Mouse (Mus musculus) ovary, adult 18-20 months (tissue): Measurements from ENCODE around the gene Rb1.

Source experiments
- DNase-seq: peaks from one replicate; pipeline ENCODE4 v3.0.0; 2022; ENCODE audit warnings: low spot score, mixed read lengths

Rb1 gene

DNA sequence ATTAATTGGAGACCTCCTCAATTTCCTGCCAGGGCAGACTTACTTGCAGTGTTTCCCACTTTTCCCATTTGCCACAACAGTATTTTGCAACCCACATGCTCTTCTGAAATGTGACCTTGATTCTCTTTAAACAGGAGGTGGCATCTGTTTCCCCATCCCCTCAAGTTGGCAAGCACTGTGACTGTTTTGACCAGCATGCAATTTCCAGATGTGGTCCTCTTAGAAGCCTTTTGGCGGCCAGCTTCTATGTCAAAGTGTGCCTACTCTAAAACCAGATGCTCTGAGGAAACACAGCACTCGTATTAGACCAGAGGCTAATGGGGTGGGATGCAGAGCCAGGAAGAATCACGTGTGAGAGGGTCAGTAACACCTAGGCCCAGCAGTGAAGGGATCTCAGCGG lies 67.4 kb downstream of the Rb1 start:
- DNase-seq: no peak

GRCm38 (mm10) chr14:73257348-73257747 lies 68.3 kb downstream of the Rb1 start:
- no peak for DNase-seq

DNA sequence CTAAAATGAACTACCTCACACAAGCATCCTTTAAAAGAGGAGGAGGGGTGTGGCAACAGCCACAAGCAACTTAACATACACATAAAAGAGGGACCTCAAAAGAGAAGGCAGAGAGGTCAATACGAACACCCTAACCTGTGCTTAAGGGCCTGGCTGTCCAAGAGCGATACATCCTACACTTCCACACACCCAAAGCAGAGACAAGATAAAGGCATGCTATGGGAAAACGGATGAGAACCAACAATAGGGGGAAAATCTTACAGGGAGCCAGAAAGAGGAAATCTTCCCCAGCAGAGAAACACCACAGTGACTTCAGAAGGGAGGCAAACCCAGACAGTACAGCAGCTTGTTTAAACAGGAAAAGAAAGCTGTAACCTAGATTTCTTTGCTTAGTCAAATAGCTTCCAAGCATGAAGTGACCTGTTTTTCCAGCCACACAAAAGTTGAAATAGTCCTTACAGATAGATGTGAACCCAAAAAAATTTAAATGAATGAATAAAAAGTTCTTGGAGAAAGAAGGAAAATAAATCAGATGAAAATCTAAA lies 70.1 kb downstream of the Rb1 start:
- DNase-seq: no peak

GRCm38 (mm10) chr14:73254412-73254811 lies 71.2 kb downstream of the Rb1 start:
- no peak for DNase-seq

DNA sequence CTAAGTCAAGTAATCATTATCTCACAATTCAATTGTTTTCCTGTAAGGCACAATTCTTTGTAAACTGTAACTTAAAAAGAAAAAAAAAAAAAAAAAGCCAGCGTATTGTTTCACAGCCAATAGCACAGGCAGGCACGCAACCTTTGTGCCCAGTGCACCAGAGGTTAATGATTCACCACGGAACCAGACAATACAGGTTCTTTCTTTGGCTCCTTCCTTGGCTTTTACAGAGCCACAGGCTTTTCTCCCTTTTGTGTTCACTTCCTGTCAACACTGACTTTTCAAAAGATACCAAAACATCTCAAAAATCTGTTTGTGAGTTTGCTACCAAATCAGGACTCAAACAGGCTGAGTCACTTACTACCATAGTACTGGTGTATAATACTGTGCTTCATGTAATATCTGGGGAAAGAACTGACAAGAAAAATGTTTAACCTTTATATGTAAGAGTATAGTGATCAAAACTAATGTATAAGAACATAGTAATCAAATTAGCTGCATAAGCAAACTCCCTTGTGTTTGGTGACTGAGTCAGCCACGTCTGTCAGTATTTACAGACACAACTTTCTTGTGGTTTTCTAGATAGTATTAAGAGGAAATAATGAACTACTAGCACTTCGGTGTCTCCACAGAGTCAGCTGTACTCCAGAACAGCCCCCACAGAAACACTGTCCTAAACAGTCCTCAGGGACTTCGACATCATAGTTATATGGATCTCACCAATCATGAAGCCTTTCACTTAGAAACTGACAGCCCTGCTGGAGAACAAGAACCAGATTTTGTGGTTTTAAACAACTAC lies 72.0 kb downstream of the Rb1 start:
- DNase-seq: no peak

DNA sequence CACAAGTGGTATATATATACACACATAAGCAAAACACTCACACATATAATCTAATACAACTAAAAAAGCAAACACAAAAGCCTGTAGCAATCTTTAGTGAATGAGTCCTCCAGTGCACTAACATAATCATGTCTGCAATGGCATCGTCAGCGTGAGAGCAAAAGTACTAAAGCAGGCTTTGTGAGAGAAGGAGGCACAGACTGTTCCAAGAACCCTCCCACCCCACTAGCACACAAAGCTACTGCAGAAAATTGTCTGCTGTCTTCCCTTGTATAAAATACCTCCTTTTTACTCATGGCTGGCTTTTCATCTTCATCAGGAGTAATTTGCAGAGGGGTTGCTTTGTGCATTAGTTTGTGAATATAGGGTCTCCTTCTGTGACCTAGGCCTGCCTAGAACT lies 73.3 kb downstream of the Rb1 start:
- no peak for DNase-seq

- no peak for DNase-seq
Observed at GRCm38 (mm10) chr14:73250056-73250455, 75.6 kb downstream of the Rb1 start.

- no peak for DNase-seq
Observed at GRCm38 (mm10) chr14:73244061-73244597, 81.5 kb downstream of the Rb1 start.

- DNase-seq: no peak
Observed at GRCm38 (mm10) chr14:73239857-73240256, 85.8 kb downstream of the Rb1 start.

DNA sequence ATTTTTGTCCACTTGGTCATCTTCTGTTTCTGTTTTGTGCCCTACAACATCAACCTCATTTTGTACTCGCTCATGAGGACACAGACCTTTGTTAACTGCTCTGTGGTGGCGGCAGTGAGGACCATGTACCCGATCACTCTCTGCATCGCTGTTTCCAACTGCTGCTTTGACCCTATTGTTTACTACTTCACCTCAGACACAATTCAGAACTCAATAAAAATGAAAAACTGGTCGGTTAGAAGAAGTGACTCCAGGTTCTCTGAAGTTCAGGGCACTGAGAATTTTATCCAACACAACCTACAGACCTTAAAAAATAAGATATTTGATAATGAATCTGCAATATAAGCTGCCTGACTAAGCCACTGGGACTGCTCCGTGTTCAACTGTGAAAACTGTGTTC lies 86.3 kb downstream of the Rb1 start:
- no peak for DNase-seq

DNA sequence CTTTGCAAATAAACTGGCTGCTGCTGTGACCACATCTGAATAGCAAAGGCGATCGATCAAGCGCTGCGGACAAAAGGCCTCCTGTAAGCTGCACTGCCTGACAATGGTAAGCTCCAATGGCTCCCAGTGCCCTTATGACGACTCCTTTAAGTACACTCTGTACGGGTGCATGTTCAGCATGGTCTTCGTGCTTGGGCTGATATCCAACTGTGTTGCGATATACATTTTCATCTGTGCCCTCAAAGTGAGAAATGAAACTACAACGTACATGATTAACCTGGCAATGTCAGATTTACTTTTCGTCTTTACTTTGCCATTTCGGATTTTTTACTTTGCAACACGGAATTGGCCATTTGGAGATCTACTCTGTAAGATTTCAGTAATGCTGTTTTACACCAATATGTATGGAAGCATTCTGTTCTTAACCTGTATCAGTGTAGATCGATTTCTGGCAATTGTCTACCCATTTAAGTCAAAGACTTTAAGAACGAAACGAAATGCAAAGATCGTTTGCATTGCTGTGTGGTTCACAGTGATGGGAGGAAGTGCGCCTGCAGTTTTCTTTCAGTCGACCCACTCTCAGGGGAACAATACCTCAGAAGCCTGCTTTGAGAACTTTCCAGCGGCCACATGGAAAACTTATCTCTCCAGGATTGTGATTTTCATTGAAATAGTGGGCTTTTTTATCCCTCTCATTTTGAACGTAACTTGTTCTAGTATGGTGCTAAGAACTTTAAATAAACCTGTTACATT lies 86.9 kb downstream of the Rb1 start:
- DNase-seq: peak; percentile 31

- peak; percentile 40 for DNase-seq
Observed at GRCm38 (mm10) chr14:73237848-73238321, 87.7 kb downstream of the Rb1 start, which contains the start of gene Lpar6. Gene Lpar6 (plus strand): TSS chr14:73237895.

DNA sequence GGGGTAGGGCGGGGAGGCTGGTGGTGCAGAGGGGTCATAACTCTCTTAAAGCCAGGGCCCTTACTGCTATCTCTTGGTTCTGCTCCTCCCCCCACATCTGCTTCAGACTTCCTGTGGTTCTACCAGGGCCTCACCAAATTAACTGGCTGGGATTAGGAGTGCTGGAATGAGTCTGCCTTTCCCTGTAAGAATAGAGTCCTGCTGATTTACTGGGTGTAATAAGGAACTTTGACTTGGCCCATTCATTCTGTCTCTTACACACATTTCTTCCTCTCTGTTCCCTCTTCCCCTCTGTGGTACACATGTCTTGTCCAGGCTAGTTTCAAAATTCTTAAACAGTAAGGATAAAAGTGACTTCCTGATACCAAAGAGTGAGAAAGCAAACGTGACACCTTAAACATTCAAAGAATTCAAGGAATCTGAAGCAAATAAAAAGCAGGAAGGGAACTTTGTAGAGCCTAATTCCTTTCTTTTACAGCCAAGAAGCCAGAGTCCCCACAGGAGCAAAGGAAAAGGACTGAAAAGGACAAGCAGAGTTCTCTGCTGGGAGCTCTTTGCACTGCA lies 91.1 kb downstream of the Rb1 start:
- no peak for DNase-seq

DNA sequence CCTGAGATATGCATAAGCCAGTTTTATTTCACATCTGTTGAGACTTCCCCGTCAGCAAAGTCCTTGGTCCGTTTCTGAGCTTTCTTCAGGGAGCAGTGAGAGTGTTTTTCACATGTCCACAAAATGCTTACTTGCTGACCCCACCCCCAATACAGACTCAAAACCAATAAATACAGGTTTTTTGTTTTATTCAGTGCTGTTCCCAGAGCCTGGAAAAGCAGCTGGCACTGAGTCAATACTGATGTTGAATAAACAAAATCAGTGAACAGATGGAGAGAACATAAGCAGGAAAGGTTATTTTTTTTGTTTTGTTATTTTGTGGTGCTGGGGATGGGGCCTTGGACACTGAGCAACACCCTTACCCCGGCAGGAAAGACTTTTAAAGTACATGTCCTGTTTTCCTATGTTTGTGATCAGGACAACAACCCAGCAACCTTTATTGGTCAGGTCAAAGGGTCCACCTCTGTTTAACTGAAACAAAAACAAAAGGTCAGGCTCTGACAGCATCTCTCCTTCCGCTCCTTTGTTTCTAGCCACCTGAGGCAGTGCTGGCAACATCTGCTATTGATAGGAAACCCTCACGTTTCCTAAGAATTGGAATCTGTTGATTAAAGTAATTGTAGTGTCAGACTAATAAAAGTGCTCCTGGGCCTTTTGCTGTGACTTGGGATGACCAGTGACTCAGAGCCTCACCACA lies 94.2 kb downstream of the Rb1 start:
- DNase-seq: no peak

GRCm38 (mm10) chr14:73226849-73227248 lies 98.8 kb downstream of the Rb1 start:
- no peak for DNase-seq

GRCm38 (mm10) chr14:73226346-73226745 lies 99.3 kb downstream of the Rb1 start:
- no peak for DNase-seq

DNA sequence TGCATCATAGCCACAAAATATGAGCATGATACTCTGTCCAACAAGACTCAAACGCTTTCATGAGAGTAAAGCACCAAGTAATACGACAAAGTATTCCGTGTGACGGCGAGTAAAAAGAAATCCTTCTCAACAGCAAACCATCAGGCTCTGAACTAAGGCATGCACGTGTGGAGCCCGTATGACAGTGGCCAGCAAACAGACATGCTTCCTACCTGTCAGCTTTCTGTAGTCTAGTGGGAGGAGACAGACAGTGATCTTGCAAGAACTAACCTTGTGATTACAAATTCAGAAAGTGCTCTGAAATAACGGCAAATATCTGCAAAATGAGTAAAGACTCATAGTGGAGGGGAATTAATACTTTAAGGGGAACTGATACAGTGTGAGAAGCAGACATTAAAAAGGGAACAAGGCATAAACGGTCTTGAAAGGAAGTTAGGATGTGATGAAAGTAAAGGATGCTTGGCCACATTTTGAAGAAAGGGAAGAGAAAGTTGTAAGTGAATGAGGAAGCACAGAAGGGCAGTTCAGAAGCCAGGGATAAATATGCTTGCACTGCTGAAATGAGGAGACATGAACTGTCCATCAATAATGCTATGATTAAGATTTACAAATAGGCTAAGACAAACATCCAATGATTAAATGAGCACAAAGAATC lies 103.2 kb downstream of the Rb1 start:
- no peak for DNase-seq

DNA sequence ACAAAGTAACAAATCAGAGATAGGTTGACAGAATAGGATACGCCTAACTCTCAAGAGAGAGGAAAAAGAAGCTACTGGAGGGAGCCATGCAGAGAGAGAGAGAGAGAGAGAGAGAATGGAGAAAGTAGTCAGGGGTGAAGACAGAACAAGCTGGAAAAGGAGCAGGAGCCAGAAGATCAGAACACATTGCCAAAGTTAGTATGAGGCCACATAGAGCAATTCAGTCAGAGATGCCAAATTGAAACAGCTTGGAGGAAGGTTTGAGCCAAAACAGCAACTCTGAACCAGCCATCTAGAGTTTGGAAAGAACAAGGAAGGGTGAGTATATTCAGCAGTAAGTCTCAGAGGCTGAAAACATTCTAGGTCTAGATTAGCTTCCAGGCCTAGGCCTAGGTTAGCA lies 108.6 kb downstream of the Rb1 start:
- DNase-seq: no peak

GRCm38 (mm10) chr14:73211477-73211876 lies 114.1 kb downstream of the Rb1 start:
- no peak for DNase-seq

- DNase-seq: no peak
Observed at GRCm38 (mm10) chr14:73210196-73210595, 115.4 kb downstream of the Rb1 start.

DNA sequence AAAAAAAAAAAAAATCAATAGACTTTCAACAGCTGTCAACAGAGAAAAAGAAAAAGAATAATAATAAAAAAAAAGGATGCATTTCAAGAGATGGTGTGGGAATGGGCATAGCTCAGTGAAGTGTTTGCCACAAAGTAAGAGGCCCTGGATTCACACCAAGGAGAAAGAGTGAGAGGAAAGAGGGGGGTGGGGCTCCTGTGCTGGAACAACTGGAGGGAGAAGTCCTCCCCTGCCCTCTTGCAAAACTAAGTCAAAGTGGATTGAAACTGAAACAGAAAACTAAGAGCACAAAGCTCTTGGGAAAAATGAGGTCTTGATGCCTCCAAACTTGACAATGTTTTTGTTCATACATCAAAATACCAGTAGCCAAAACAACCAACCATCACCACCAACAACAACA lies 116.4 kb downstream of the Rb1 start:
- DNase-seq: peak; percentile 29
